Mouse (Mus musculus): ENCODE results near the gene Ssbp4.

DNA sequence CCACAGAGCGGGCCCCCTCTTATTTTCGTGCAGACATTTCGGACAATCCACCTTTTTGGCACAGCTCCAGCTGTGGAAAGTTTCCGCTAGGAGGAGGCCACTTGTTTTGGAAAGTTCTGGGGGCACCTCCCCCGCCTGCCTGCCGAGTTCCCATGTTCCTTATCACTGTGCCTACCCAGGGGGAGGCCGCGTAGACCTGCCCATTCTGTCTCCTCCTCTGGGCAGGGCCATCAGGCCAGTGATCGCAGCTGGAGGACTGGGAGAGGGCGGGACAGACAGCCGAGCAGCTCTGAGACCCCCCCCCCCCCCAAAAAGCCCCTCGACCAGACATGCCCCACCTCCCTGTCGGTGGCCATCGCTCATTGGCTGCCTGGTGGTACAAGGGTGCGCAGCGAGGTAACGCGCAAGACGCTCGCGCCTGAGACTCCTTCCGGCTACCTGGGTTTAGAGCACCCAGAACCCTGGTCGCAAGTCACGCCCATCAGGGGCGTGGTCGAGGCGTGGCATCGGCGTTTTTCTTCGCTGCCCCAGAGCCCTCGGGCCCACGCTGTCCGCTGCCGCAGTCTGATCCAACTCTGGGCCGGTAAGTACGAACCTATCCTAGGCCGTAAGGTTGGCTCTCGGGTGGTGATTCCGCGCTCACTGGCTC is 14.6 kb downstream of the Ssbp4 start, which contains the start of gene Isyna1:
- TF ChIP-seq GATA1 (IDR thresholded peaks at IDR 0.05; ENCODE audit: low read length) (no peak), TAL1 (IDR thresholded peaks at IDR 0.05; ENCODE audit: low read length) (no peak)
